In the genomic region with DNA sequence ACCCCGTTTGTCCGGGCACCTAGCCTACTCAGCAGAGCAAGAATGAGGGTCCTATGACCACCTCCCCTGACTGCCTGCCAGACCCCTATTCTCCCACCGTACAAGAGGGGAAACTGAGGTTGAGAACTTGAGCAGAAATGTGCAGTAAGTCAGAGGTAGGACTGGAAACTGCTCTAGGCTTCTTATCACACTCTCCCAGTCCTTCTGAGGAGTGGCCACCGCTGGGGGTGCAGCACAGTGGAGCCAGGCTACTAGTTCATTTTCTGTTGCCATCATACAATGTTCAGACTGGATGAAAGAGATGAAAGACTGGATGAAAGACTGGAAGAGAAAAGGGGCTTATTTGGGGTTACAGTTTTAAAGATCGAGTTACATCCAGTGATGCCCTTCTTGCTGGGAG, we compare ENCODE assay signal across 19 mouse cellular contexts.
"Had no signal": no experiment of that assay in that cellular context is flagged by ENCODE, and none has a peak within 500 bp of the region (broad histone marks: within the 10 kb centered on the region; RNA-seq: fewer than 3 reads in every experiment).

No protein-coding gene starts in this region.

- H3K9me3 ChIP-seq: kidney, embryonic 15.5 days; limb, embryonic 15.5 days; midbrain, embryonic 12.5 days; midbrain, embryonic 15.5 days; neural tube, embryonic 12.5 days; neural tube, embryonic 15.5 days had no signal

- H3K27ac ChIP-seq: kidney, embryonic 15.5 days; limb, embryonic 12.5 days; limb, embryonic 15.5 days; macrophage; midbrain, embryonic 12.5 days; midbrain, embryonic 15.5 days; neural tube, embryonic 12.5 days; neural tube, embryonic 15.5 days had no signal

- H3K4me1 ChIP-seq: limb, embryonic 12.5 days; midbrain, embryonic 12.5 days; midbrain, embryonic 15.5 days had no signal

- ATAC-seq: lung, postnatal 0 days; midbrain, embryonic 15.5 days had no signal

- H3K4me3 ChIP-seq: kidney, embryonic 15.5 days; limb, embryonic 12.5 days; limb, embryonic 15.5 days; midbrain, embryonic 12.5 days; midbrain, embryonic 15.5 days; neural tube, embryonic 12.5 days; neural tube, embryonic 15.5 days had no signal

- H3K9ac ChIP-seq: kidney, embryonic 15.5 days; limb, embryonic 12.5 days; limb, embryonic 15.5 days; lung, embryonic 14.5 days; midbrain, embryonic 12.5 days; midbrain, embryonic 15.5 days; neural tube, embryonic 12.5 days; neural tube, embryonic 15.5 days had no signal

- H3K4me2 ChIP-seq: kidney, embryonic 15.5 days; limb, embryonic 12.5 days; limb, embryonic 15.5 days; lung, embryonic 14.5 days; midbrain, embryonic 12.5 days; midbrain, embryonic 15.5 days; neural tube, embryonic 12.5 days; neural tube, embryonic 15.5 days had no signal

- H3K27me3 ChIP-seq: kidney, embryonic 15.5 days; midbrain, embryonic 15.5 days; neural tube, embryonic 12.5 days; neural tube, embryonic 15.5 days had no signal

- H3K36me3 ChIP-seq: kidney, embryonic 15.5 days; limb, embryonic 12.5 days; limb, embryonic 15.5 days; midbrain, embryonic 12.5 days; midbrain, embryonic 15.5 days; neural tube, embryonic 12.5 days; neural tube, embryonic 15.5 days had no signal

- DNase-seq: kidney, adult 11 months; kidney, adult 8-10 months; kidney, postnatal 10 days; kidney, postnatal 36 days; layer of hippocampus, postnatal 36 days; left cerebral cortex, postnatal 4 days; lung, embryonic 14.5 days; retina, postnatal 1 day; thymus, adult 18-20 months; thymus, postnatal 36 days had no signal
